Comparison of ENCODE assay signal across 8 mouse cellular contexts in genomic region chr8:122550995-122551264, GRCm38 (mm10). TPM values are rescaled to one million over a fixed set of nuclear protein-coding genes. Genes with fewer than 3 reads are reported as not detected.
DNase-seq lines count a peak whose midpoint lies in the region; ATAC-seq and TF ChIP-seq lines count a peak whose summit lies in the region.

No protein-coding gene starts in this region.

- H3K79me2 ChIP-seq in C2C12 (ENCODE audit: control insufficient read depth, insufficient read depth) = peaks cover 51% of the 10 kb centered on the region

- H3ac ChIP-seq in C2C12 (ENCODE audit: control insufficient read depth, insufficient read length, low read depth) = peak overlapping the region; percentile 100

- no peak for TF ChIP-seq EP300 in liver, embryonic 14.5 days (IDR thresholded peaks at IDR 0.05; ENCODE audit: low read depth)

- H3K27ac ChIP-seq in heart, embryonic 11.5 days (ENCODE audit: low read depth, low read length) = peak overlapping the region; percentile 93
- no peak overlapping the region for H3K27ac ChIP-seq in forebrain, embryonic 13.5 days
- H3K27ac ChIP-seq in liver, embryonic 14.5 days = peak overlapping the region; percentile 99

- no peak for TF ChIP-seq CTCF in C2C12 (IDR thresholded peaks at IDR 0.05; ENCODE audit: control insufficient read depth, insufficient read depth, insufficient read length)
- TF ChIP-seq CTCF in liver, embryonic 14.5 days (IDR thresholded peaks at IDR 0.05; ENCODE audit: low read depth) = no peak

- peaks cover 43% of the 10 kb centered on the region for H3K4me1 ChIP-seq in heart, embryonic 11.5 days (ENCODE audit: control insufficient read depth, insufficient read depth, low read length)
- peaks cover 18% of the 10 kb centered on the region for H3K4me1 ChIP-seq in forebrain, embryonic 13.5 days
- H3K4me1 ChIP-seq in liver, embryonic 14.5 days (replicated peaks; ENCODE audit: control insufficient read depth in 2 of 2, insufficient read depth in 2 of 2, low read length in 1 of 2) = peaks cover 36 to 46% of the 10 kb centered on the region in 2 experiments

- under 1% methylated on average over 30 of the region's 43 CpGs for WGBS in heart, embryonic 11.5 days (ENCODE audit: insufficient replicate concordance)
- WGBS in forebrain, embryonic 13.5 days = under 1% methylated on average over 38 of the region's 43 CpGs
- WGBS in liver, embryonic 14.5 days (ENCODE audit: insufficient replicate concordance) = 0% methylated on average over 37 of the region's 43 CpGs

- DNase-seq in heart, postnatal 10 days = no peak
- DNase-seq in liver, embryonic 14.5 days (ENCODE audit: low read depth in 3 of 3, low spot score in 3 of 3) = no peak
- DNase-seq in frontal cortex, postnatal 25 days (ENCODE audit: low spot score in 2 of 2) = no peak
- DNase-seq in adrenal gland, postnatal 25 days = no peak
- DNase-seq in thymus, postnatal 10 days (ENCODE audit: low spot score in 2 of 2) = no peak

- no peaks in the 10 kb centered on the region for H3K27me3 ChIP-seq in heart, embryonic 11.5 days (ENCODE audit: control insufficient read depth, insufficient read depth, low read length)
- no peaks in the 10 kb centered on the region for H3K27me3 ChIP-seq in C2C12 (ENCODE audit: control insufficient read depth, insufficient read depth, insufficient read length)
- H3K27me3 ChIP-seq in forebrain, embryonic 13.5 days = peaks cover 47% of the 10 kb centered on the region
- no peaks in the 10 kb centered on the region for H3K27me3 ChIP-seq in liver, embryonic 14.5 days (ENCODE audit: control insufficient read depth, insufficient read depth, low read length)

- peak overlapping the region; percentile 87 for H3K4me3 ChIP-seq in heart, embryonic 11.5 days (ENCODE audit: low read depth, low read length)
- H3K4me3 ChIP-seq in C2C12 (ENCODE audit: insufficient read depth, poor library complexity, severe bottlenecking) = peak overlapping the region; percentile 65
- H3K4me3 ChIP-seq in forebrain, embryonic 13.5 days = peak overlapping the region; percentile 47
- H3K4me3 ChIP-seq in liver, embryonic 14.5 days (ENCODE audit: insufficient read depth in 1 of 2, low read depth in 2 of 2, low read length in 2 of 2) = peak overlapping the region; percentile 67 to 86

- intact Hi-C loops in heart, postnatal 10 days (cut with DNase I) = loop anchor here (1.0 kb wide), 1 partner anchor 50 kb away; no protein-coding TSS in a partner anchor

- H3K4me2 ChIP-seq in heart, embryonic 11.5 days = peak overlapping the region; percentile 90
- H3K4me2 ChIP-seq in forebrain, embryonic 13.5 days = peak overlapping the region; percentile 83
- peak overlapping the region; percentile 99 for H3K4me2 ChIP-seq in liver, embryonic 14.5 days (ENCODE audit: low read depth)

- ATAC-seq in heart, embryonic 11.5 days (replicated peaks; ENCODE audit: insufficient number of reproducible peaks, low FRiP score, low TSS enrichment) = peak; percentile 5
- no peak for ATAC-seq in forebrain, embryonic 13.5 days
- peak; percentile 29 for ATAC-seq in liver, embryonic 14.5 days (ENCODE audit: insufficient read depth)

- H3K9me3 ChIP-seq in heart, embryonic 11.5 days (replicated peaks; ENCODE audit: control insufficient read depth, low read length) = no peaks in the 10 kb centered on the region
- H3K9me3 ChIP-seq in forebrain, embryonic 13.5 days (replicated peaks) = no peaks in the 10 kb centered on the region
- H3K9me3 ChIP-seq in liver, embryonic 14.5 days (ENCODE audit: control insufficient read depth, low read length) = no peaks in the 10 kb centered on the region

- H3K36me3 ChIP-seq in heart, embryonic 11.5 days (ENCODE audit: control insufficient read depth, insufficient read depth, low read length) = no peaks in the 10 kb centered on the region; the same call in 1 of the 2 replicates
- H3K36me3 ChIP-seq in C2C12 (ENCODE audit: control insufficient read depth, insufficient read depth) = peaks cover 6% of the 10 kb centered on the region
- no peaks in the 10 kb centered on the region for H3K36me3 ChIP-seq in forebrain, embryonic 13.5 days (ENCODE audit: poor library complexity, severe bottlenecking)
- H3K36me3 ChIP-seq in liver, embryonic 14.5 days (replicated peaks; ENCODE audit: control insufficient read depth, insufficient read depth, low read depth) = peaks cover 9% of the 10 kb centered on the region

- H3K79me3 ChIP-seq in C2C12 (ENCODE audit: low read depth) = peaks cover 38% of the 10 kb centered on the region

- H3K9ac ChIP-seq in heart, embryonic 11.5 days (ENCODE audit: low read depth, low read length) = peak overlapping the region; percentile 98
- peak overlapping the region; percentile 64 for H3K9ac ChIP-seq in forebrain, embryonic 13.5 days
- peak overlapping the region; percentile 89 for H3K9ac ChIP-seq in liver, embryonic 14.5 days (replicated peaks)

TF ChIP-seq in C2C12, 6 proteins besides CTCF, POLR2A, EP300 and RAD21:
- TF ChIP-seq MYOG (IDR thresholded peaks at IDR 0.05; ENCODE audit: control insufficient read depth, extremely low read depth, insufficient read length) = no peak
- no peak for TF ChIP-seq CEBPB (IDR thresholded peaks at IDR 0.05; ENCODE audit: low read depth)
- TF ChIP-seq FOSL1 (IDR thresholded peaks at IDR 0.05; ENCODE audit: insufficient read depth, low read length, poor library complexity, severe bottlenecking) = no peak
- no peak for TF ChIP-seq USF1 (IDR thresholded peaks at IDR 0.05; ENCODE audit: low read depth)
- no peak for TF ChIP-seq MAX (IDR thresholded peaks at IDR 0.05)
- no peak for TF ChIP-seq MYOD1 (IDR thresholded peaks at IDR 0.05; ENCODE audit: control insufficient read depth, insufficient read length, low read depth)

RNA-seq across cellular contexts. Expression of gene Piezo1, which starts 0.2 kb away (rescaled TPM):
- 17.4 and 19.4 TPM in 2 replicates for polyA plus RNA-seq in heart, embryonic 11.5 days (2014; fragmentation: Nextera tagmentation; extraction: Ambion mirVana)
- 10 to 100 TPM; 40.3 to 43.3 TPM for total RNA-seq in heart, postnatal 10 days (2021)
- polyA plus RNA-seq in C2C12 (2012; fragmentation: generic; extraction: Trizol) = 107 TPM
- 1.4 and 2.0 TPM in 2 replicates for polyA plus RNA-seq in forebrain, embryonic 13.5 days (2015; fragmentation: Nextera tagmentation; extraction: Ambion mirVana)
- 49.5 and 60.9 TPM in 2 replicates for polyA plus RNA-seq in liver, embryonic 14.5 days (2012; rRNA removed)
- 12.6 and 15.4 TPM in 2 replicates for polyA plus RNA-seq in liver, embryonic 14.5 days (2014; fragmentation: Nextera tagmentation; extraction: Ambion mirVana)
- total RNA-seq in adrenal gland, postnatal 25 days (2021) = 18.3 and 20.1 TPM in 2 replicates

RNA-seq across cellular contexts. Expression of gene Cdt1, which starts 16.9 kb away (rescaled TPM):
- 29.5 and 30.4 TPM in 2 replicates for polyA plus RNA-seq in heart, embryonic 11.5 days (2014; fragmentation: Nextera tagmentation; extraction: Ambion mirVana)
- total RNA-seq in heart, postnatal 10 days (2021) = 10 to 100 TPM in 1 of 2 experiments, 1 to 10 TPM in 1; 9.7 to 14.0 TPM
- polyA plus RNA-seq in C2C12 (2012; fragmentation: generic; extraction: Trizol) = 79.5 TPM
- 29.1 and 32.3 TPM in 2 replicates for polyA plus RNA-seq in forebrain, embryonic 13.5 days (2015; fragmentation: Nextera tagmentation; extraction: Ambion mirVana)
- 62.3 and 65.3 TPM in 2 replicates for polyA plus RNA-seq in liver, embryonic 14.5 days (2012; rRNA removed)
- 41.9 and 48.8 TPM in 2 replicates for polyA plus RNA-seq in liver, embryonic 14.5 days (2014; fragmentation: Nextera tagmentation; extraction: Ambion mirVana)
- total RNA-seq in adrenal gland, postnatal 25 days (2021) = 12.5 and 17.7 TPM in 2 replicates

RNA-seq across cellular contexts. Expression of gene Aprt, which starts 25.8 kb away (rescaled TPM):
- polyA plus RNA-seq in heart, embryonic 11.5 days (2014; fragmentation: Nextera tagmentation; extraction: Ambion mirVana) = 250 and 262 TPM in 2 replicates
- 10 to 100 TPM; 37.9 to 41.8 TPM for total RNA-seq in heart, postnatal 10 days (2021)
- 615 TPM for polyA plus RNA-seq in C2C12 (2012; fragmentation: generic; extraction: Trizol)
- 193 and 198 TPM in 2 replicates for polyA plus RNA-seq in forebrain, embryonic 13.5 days (2015; fragmentation: Nextera tagmentation; extraction: Ambion mirVana)
- 87.5 and 101 TPM in 2 replicates for polyA plus RNA-seq in liver, embryonic 14.5 days (2012; rRNA removed)
- polyA plus RNA-seq in liver, embryonic 14.5 days (2014; fragmentation: Nextera tagmentation; extraction: Ambion mirVana) = 197 TPM in 2 replicates
- total RNA-seq in adrenal gland, postnatal 25 days (2021) = 50.6 and 66.4 TPM in 2 replicates
